Mouse (Mus musculus): ENCODE measurements around the gene Zfp653.

GRCm38 (mm10) chr9:22092746-22093145 is 21.6 kb upstream of the Zfp653 start:
- TF ChIP-seq POLR2A (IDR thresholded peaks at IDR 0.05; ENCODE audit: control insufficient read depth, low read depth, low read length) (no peak), CTCF (IDR thresholded peaks at IDR 0.05; ENCODE audit: control insufficient read depth, insufficient read depth, insufficient replicate concordance, low read depth, low read length) (no peak)

Measured in testis, adult 2 months (tissue).